Mouse (Mus musculus): ENCODE data around the gene Vmn1r103. TPM values are rescaled to one million over a fixed set of nuclear protein-coding genes. Genes with fewer than 3 reads are reported as not detected.
"Not testable (repeated sequence)": the region's sequence is repeated elsewhere in the genome, so short reads cannot be mapped to it uniquely, and the experiment has no call there.

Gene Vmn1r103
- not detected for total RNA-seq (2021)
- long read RNA-seq, experiment 1 = 0 reads
- long read RNA-seq, experiment 2 = 0 reads

GRCm38 (mm10) chr7:20510434-20510833 is at the start of gene Vmn1r103:
Gene Vmn1r103, minus strand, starts transcription at chr7:20510534.
- DNase-seq (ENCODE audit: low spot score in 2 of 2) = not testable (repeated sequence)

- not testable (repeated sequence) for DNase-seq (ENCODE audit: low spot score in 2 of 2)
These were observed 35.3 kb upstream of the Vmn1r103 start, which contains the start of gene Gm5726 for GRCm38 (mm10) chr7:20545657-20546056. Gene Gm5726, minus strand, starts transcription at chr7:20545757.

DNA sequence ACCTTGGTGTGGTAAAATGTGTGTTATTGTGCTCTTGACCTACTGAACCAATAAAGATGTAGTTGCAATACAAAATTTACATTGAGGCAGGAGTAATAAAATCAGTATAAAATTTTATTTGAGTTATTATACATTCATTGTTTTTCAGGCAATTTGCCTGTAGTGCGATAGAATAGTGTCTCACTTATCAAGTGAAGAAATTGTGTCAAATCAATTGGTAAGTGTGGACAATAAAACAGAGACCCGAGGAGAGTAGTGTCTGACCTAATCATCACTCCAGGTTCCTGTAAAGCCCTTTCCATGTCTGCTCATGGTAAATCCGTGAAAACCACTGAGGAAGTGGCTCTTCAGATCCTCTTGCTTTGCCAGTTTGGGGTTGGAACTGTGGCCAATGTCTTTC is 23.2 kb upstream of the Vmn1r103 start, which contains the start of gene Vmn1r104:
Vmn1r104 (plus strand) TSS at position 301 of the 400 bp plus-strand sequence.
- DNase-seq (ENCODE audit: low spot score in 2 of 2) = not testable (repeated sequence)

- not testable (repeated sequence) for DNase-seq (ENCODE audit: low spot score in 2 of 2)
These were observed 35.5 kb downstream of the Vmn1r103 start, which contains the start of gene Gm10670 for GRCm38 (mm10) chr7:20474825-20475224. Gene Gm10670, minus strand, starts transcription at chr7:20474925.

Other genes starting within 250 kb of the Vmn1r103 start
- gene Gm5890, start 247.7 kb downstream of the Vmn1r103 start, total RNA-seq (2021) = not detected
- not detected for gene Gm4133, start 176.5 kb downstream of the Vmn1r103 start, total RNA-seq (2021)
- gene Gm5728, start 135.1 kb downstream of the Vmn1r103 start, total RNA-seq (2021) = not detected
- gene Vmn1r100, start 92.6 kb downstream of the Vmn1r103 start, total RNA-seq (2021) = not detected
- not detected for gene Vmn1r101, start 67.9 kb downstream of the Vmn1r103 start, total RNA-seq (2021)
- gene Gm10670, start 35.6 kb downstream of the Vmn1r103 start, total RNA-seq (2021) = not detected
- not detected for gene Vmn1r104, start 23.3 kb upstream of the Vmn1r103 start, total RNA-seq (2021)
- not detected for gene Gm5726, start 35.2 kb upstream of the Vmn1r103 start, total RNA-seq (2021)
- not detected for gene Gm4141, start 65.7 kb upstream of the Vmn1r103 start, total RNA-seq (2021)
- not detected for gene Gm4513, start 88.5 kb upstream of the Vmn1r103 start, total RNA-seq (2021)
- gene Vmn1r107, start 158.4 kb upstream of the Vmn1r103 start, total RNA-seq (2021) = not detected
- not detected for gene Vmn1r111, start 192.7 kb upstream of the Vmn1r103 start, total RNA-seq (2021)
- not detected for gene Gm10668, start 220.1 kb upstream of the Vmn1r103 start, total RNA-seq (2021)

Data from left cerebral cortex, adult 18-20 months (tissue).